Mouse (Mus musculus): Measurements from ENCODE around the gene Stat6.
"Not testable (repeated sequence)": the region's sequence is repeated elsewhere in the genome, so short reads cannot be mapped to it uniquely, and the experiment has no call there.

The Stat6 gene

GRCm38 (mm10) chr10:127652906-127653638 lies 10.3 kb downstream of the Stat6 start:
- DNase-seq (ENCODE audit: low read depth) = no peak

- DNase-seq (ENCODE audit: low read depth) = peak; percentile 49
These were observed 12.3 kb downstream of the Stat6 start for GRCm38 (mm10) chr10:127654970-127655579.

DNA sequence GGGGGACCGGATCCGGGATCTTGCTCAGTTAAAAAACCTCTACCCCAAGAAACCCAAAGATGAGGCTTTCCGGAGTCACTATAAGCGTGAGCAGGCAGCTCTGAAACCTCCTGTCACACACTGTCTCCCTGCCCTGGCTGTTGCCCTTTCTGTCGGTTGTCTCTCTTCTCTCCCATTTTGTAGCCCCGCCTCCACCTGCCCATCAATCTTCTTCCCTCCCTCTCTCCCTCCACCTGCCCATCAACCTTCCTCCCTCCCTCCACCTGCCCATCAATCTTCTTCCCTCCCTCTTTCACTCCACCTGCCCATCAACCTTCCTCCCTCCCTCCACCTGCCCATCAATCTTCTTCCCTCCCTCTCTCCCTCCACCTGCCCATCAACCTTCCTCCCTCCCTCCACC lies 14.8 kb downstream of the Stat6 start:
- not testable (repeated sequence) for DNase-seq (ENCODE audit: low read depth)

- DNase-seq (ENCODE audit: low read depth) = peak; percentile 76
These were observed 15.3 kb downstream of the Stat6 start for GRCm38 (mm10) chr10:127658076-127658475.

GRCm38 (mm10) chr10:127659551-127659950 lies 16.8 kb downstream of the Stat6 start:
- DNase-seq (ENCODE audit: low read depth) = no peak

DNA sequence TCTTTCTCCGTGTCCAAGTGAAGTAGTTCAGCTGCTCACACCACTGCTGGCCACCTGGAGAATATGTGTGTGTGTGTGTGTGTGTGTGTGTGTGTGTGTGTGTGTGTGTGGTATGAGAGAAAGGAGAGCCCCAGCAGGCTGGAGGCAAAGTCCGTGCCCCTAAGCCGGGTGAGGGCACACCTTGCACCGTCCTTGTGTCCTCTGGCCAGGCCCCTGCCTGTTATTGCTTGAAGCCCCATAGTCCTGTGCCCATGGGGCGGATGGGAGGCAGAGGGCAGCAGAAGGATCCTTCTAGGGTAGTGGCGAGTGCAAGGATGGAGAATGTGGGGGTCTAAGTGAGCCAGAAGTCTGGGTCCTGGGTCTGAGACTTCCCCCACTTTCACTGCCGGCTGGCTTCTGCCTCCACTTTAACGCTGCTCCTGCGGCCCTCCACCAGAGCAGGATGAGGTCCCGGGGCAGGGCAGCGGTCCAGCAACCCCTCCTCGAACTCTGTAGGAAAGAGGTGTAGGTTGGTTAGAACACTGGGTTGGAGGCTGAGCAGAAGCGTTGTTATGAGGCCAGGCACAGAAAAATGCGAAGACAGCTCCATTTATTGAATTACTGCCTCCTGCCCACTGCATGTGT lies 18.6 kb downstream of the Stat6 start:
- DNase-seq (ENCODE audit: low read depth) = no peak

GRCm38 (mm10) chr10:127661915-127662663 lies 19.3 kb downstream of the Stat6 start:
- DNase-seq (ENCODE audit: low read depth) = peak; percentile 94

- DNase-seq (ENCODE audit: low read depth) = no peak
These were observed 20.0 kb downstream of the Stat6 start for GRCm38 (mm10) chr10:127662666-127663253.

DNA sequence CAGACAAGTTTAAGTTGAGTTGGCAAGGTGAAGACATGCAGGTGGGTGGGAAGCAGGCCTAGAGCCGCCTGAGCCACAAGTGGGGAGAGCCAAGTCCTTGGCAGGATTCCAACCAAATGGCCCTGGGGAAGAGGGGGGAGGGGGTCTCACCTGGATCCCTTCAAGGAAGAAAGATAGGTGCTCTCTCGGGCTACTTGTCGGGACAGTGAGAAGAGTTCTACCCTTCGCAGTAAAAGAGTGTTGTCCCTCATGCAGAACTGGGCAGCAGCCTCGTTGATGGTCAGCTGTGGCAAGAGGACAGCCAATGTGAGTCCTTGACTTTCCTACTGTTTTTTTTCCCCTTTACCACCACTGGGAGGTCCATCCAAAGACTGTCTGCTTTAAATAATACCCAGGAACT lies 20.8 kb downstream of the Stat6 start:
- no peak for DNase-seq (ENCODE audit: low read depth)

GRCm38 (mm10) chr10:127664166-127664565 lies 21.4 kb downstream of the Stat6 start:
- DNase-seq (ENCODE audit: low read depth) = no peak

DNA sequence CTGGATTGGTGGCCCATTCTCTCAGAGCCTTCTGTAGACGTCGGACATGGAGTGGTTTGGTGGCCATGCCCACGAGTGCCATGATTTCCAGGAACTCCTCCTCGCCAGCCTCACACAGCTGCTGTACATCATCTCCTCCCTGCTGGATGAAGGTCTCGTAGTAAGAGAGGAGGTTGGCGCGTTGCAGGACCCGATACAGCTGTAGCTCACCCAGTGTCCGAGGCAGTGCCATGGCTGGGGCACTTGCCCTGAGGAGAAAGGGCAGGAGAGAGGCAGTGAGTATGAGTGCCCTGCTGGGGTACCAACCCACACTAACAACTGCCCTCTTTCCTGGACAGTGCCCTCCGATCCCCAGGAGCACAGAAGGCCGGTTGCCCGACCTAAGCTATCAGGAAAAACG lies 22.1 kb downstream of the Stat6 start:
- no peak for DNase-seq (ENCODE audit: low read depth)

- DNase-seq (ENCODE audit: low read depth) = peak; percentile 75
These were observed 22.8 kb downstream of the Stat6 start for GRCm38 (mm10) chr10:127665366-127666181.

DNA sequence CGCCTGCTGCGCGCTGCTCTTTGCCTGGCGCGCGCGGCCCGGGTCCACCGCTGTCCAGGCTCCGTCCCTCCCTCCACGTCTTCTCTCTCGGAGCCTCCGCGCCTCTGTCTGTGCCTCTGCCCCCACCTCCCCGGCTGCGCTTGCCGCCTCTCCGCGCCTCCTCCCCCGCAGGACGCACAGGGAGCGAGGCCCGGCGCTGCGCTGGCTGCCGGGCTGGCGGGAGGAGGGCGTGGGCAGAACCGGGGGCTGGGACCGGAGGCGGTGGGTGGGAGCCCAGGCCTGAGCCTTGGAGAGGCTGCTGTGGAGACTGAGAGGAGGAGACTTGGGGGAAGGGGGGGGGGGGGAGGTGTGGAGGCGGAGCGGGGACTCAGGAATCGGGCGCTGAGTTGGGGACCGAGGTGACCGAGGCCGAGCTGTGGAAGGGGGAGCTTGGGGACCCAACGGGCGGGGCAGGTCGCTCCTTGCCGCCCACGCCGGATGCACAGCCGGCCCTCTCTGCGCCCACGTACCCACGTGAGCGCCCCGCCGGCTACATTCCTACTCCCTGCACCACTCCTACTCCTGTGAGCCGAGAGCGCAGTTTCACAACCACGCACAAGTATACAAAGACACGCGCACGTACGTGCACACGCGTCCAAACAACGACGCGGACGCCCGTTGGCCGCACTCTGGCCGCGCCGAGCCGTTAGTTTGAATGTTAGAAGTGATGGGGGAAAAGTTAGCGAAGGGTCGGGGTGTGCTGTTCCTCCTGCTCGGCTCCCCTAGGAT lies 23.9 kb downstream of the Stat6 start, which contains the start of gene Nemp1:
Nemp1 (plus strand) TSS at position 401 of the 768 bp plus-strand sequence.
- peak; percentile 89 for DNase-seq (ENCODE audit: low read depth)

DNA sequence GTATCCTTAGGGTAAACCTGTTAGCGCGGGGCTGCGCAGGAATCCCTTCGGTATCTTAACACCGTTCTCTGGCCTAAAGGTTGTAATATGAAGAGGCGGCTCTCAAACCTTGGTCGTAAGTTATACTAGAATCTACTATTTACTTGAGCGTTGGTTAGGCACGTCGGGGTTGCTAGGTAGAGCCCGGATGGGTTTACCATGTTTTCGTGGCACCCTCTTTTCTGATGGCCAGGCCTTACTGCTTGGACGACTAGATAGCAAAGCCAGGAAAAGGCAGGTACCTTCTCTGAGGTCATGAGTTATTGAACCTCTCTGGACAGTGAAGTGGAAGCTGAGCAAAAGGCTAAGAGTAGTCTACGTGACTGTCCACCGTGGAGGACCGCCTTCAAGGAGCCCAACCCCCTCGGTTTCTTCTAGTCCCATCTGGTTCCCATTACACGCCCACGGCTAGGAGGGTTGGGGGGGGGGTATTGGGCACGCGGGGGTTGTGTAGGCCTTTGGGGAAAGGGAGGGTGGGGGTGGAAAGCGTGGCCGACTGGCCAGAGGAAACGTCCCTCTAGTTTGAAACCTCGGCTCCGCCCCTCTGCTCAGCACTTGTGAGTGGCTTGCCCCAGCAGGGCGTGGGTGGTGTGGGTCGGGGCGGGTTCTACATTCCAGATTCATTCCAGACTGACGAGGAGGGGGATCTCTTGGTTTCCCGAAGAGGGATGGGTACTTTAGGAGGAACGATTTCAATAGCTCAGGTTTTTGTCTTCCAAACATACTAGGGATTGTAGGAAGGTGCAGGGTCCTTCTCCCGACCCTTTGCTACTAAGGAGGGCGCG lies 24.7 kb downstream of the Stat6 start:
- peak; percentile 88 for DNase-seq (ENCODE audit: low read depth)

GRCm38 (mm10) chr10:127668093-127669050 lies 25.6 kb downstream of the Stat6 start, which contains the start of gene Nab2:
Gene Nab2, minus strand, starts transcription at chr10:127668568.
- peak; percentile 95 for DNase-seq (ENCODE audit: low read depth)

- no peak for DNase-seq (ENCODE audit: low read depth)
These were observed 26.4 kb downstream of the Stat6 start for GRCm38 (mm10) chr10:127669170-127669569.

DNA sequence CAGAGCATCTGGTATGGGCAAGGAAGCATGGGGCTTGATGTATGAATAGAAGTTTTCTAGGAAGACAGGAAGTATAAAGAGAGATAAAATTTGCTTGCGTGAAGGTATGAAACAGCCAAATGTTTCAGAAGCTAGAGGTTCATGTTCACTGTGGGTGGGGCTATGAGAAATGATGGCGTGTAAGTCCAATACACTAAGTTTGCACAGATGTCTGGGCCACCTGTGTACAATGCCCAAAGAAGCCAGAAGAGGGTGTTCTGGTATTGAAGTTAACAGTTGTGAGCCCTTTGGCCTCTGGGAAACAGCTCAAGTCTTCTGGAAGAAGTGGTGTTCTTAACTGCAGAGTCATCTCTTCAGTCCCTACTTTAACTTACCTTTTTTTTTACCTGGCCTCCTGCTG lies 27.4 kb downstream of the Stat6 start:
- peak; percentile 75 for DNase-seq (ENCODE audit: low read depth)

DNA sequence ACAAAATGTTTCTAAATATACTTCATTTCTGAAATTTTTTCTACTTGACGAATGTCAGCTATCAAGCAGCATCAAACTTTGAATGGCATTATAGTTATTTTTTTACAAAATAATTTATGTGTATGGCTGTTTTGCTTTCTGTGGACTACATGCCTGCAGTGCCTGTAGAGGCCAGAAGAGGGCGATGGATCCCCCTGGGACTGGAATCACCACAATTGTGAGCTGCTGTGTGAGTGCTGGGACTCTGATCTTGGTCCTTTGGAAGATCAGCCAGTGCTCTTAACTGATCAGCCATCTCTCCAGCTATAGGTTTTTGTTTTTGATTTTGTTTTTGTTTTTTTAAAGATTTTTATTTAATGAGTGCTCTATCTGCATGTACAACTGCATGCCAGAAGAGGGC lies 28.5 kb downstream of the Stat6 start:
- DNase-seq (ENCODE audit: low read depth) = peak; percentile 85
